Mouse (Mus musculus) small intestine, adult 2 months (tissue): Measurements from ENCODE around the gene Esrra.

Experiments used
- CTCF ChIP-seq: fragments of 200-500 bp; IDR thresholded peaks from 2 replicates; pipeline ENCODE4 v1.5.1; 2012; ENCODE audit warnings: low read depth, mild to moderate bottlenecking, control low read depth, inconsistent platforms, low read length, moderate library complexity, mixed read lengths; ENCODE audit not compliant: insufficient replicate concordance, insufficient read length; ENCODE audit errors: extremely low read depth
- POLR2A ChIP-seq: fragments of 200-500 bp; IDR thresholded peaks from 2 replicates; pipeline ENCODE4 v1.6.1; 2012; ENCODE audit warnings: low read depth, mild to moderate bottlenecking, control low read depth, inconsistent platforms, low read length, moderate library complexity

DNA sequence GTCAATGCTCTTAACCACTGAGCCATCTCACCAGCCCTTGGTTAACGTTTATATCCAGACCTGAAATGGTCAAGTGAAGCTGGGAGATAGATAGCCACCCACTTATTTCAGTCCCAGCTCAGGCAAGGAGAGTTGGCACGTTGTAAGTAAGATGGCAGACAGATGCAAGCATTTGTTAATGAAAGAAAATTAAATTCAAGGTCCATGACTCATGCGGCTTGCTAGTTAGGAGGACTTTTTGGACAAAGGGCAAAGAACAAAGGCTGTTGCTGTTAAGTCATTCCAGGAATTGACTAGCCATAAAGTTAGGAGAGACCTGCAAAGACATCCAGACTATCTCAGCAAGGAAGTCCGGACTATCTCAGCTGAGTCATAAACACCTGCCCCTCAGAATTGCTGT lies 22.0 kb downstream of the Esrra start:
- no peak for TF ChIP-seq CTCF
- TF ChIP-seq POLR2A = no peak
